Mouse (Mus musculus): Measurements from ENCODE around the gene Ints6l. TPM values are rescaled to one million over a fixed set of nuclear protein-coding genes. Genes with fewer than 3 reads are reported as not detected.

Ints6l gene
- total and polyA plus RNA-seq, 2 experiments, result 1.2 to 3.1 TPM

GRCm38 (mm10) chrX:56549506-56549905 is 94.8 kb downstream of the Ints6l start, which contains the start of gene Gm648:
Gene Gm648, minus strand, starts transcription at chrX:56549606.
- Histone ChIP-seq H3K9ac (ENCODE audit: low read depth, low read length) (no peak within 1 kb of the TSS), H3K79me2 (ENCODE audit: control insufficient read depth, insufficient read depth, low read length) (no peaks in the 10 kb centered on the region), H3K27ac (replicated peaks; ENCODE audit: insufficient read depth, low read depth, low read length) (no peak within 1 kb of the TSS), H3K27me3 (ENCODE audit: control insufficient read depth, insufficient read depth, low read length) (no peaks in the 10 kb centered on the region), H3K36me3 (ENCODE audit: control insufficient read depth, insufficient read depth, low read length) (no peaks in the 10 kb centered on the region), H3K4me1 (ENCODE audit: control insufficient read depth, insufficient read depth, low read length) (no peaks in the 10 kb centered on the region), H3K4me3 (ENCODE audit: insufficient read depth, low read depth, low read length) (no peak within 1 kb of the TSS)
- WGBS, result 87% methylated on average over 7 of the region's 7 CpGs
- DNase-seq (ENCODE audit: extremely low read depth, low read depth, low spot score), result no peak
- TF ChIP-seq POLR2A (IDR thresholded peaks at IDR 0.05; ENCODE audit: extremely low read depth, insufficient read depth, low read length) (no peak), CTCF (IDR thresholded peaks at IDR 0.05; ENCODE audit: low read depth, low read length) (no peak)

GRCm38 (mm10) chrX:56553584-56553983 is 98.9 kb downstream of the Ints6l start:
- 50% methylated on average over 3 of the region's 3 CpGs for whole genome bisulfite sequencing
- H3K27me3 ChIP-seq (ENCODE audit: control insufficient read depth, insufficient read depth, low read length), result no peaks in the 10 kb centered on the region
- H3K4me3 ChIP-seq (ENCODE audit: insufficient read depth, low read depth, low read length), result no peak overlapping the region
- no peak overlapping the region for H3K9ac ChIP-seq (ENCODE audit: low read depth, low read length)
- DNase-seq (ENCODE audit: extremely low read depth, low read depth, low spot score), result no peak
- no peaks in the 10 kb centered on the region for H3K4me1 ChIP-seq (ENCODE audit: control insufficient read depth, insufficient read depth, low read length)
- no peaks in the 10 kb centered on the region for H3K79me2 ChIP-seq (ENCODE audit: control insufficient read depth, insufficient read depth, low read length)
- no peak overlapping the region for H3K27ac ChIP-seq (replicated peaks; ENCODE audit: insufficient read depth, low read depth, low read length)
- H3K36me3 ChIP-seq (ENCODE audit: control insufficient read depth, insufficient read depth, low read length), result no peaks in the 10 kb centered on the region
- TF ChIP-seq CTCF (IDR thresholded peaks at IDR 0.05; ENCODE audit: low read depth, low read length) (no peak), POLR2A (IDR thresholded peaks at IDR 0.05; ENCODE audit: extremely low read depth, insufficient read depth, low read length) (no peak)

Other genes starting within 250 kb of the Ints6l start
- gene Gm773, start 242.0 kb upstream of the Ints6l start, total RNA-seq (2014; rRNA removed), result not detected in 2 replicates
- not detected in 2 replicates for gene Gm773, start 242.0 kb upstream of the Ints6l start, polyA plus RNA-seq (2012; rRNA removed)
- gene Zfp449, start 108.5 kb upstream of the Ints6l start, total RNA-seq (2014; rRNA removed), result 0.37 and 0.54 TPM in 2 replicates
- 0.04 and 0.10 TPM in 2 replicates for gene Zfp449, start 108.5 kb upstream of the Ints6l start, polyA plus RNA-seq (2012; rRNA removed)
- gene Smim10l2a, start 80.3 kb upstream of the Ints6l start, total RNA-seq (2014; rRNA removed), result 0.07 and 0.09 TPM in 2 replicates
- 0.05 and 0.12 TPM in 2 replicates for gene Smim10l2a, start 80.3 kb upstream of the Ints6l start, polyA plus RNA-seq (2012; rRNA removed)
- gene Gm2174, start 6.9 kb upstream of the Ints6l start, total RNA-seq (2014; rRNA removed), result not detected in 2 replicates
- not detected in 2 replicates for gene Gm2174, start 6.9 kb upstream of the Ints6l start, polyA plus RNA-seq (2012; rRNA removed)
- gene Gm10477, start 69.9 kb downstream of the Ints6l start, total RNA-seq (2014; rRNA removed), result not detected in 2 replicates
- not detected in 2 replicates for gene Gm10477, start 69.9 kb downstream of the Ints6l start, polyA plus RNA-seq (2012; rRNA removed)
- gene Gm648, start 94.7 kb downstream of the Ints6l start, total RNA-seq (2014; rRNA removed), result not detected in 2 replicates
- gene Gm648, start 94.7 kb downstream of the Ints6l start, polyA plus RNA-seq (2012; rRNA removed), result not detected in 2 replicates
- 12.5 and 14.8 TPM in 2 replicates for gene Mmgt1, start 143.2 kb downstream of the Ints6l start, total RNA-seq (2014; rRNA removed)
- gene Mmgt1, start 143.2 kb downstream of the Ints6l start, polyA plus RNA-seq (2012; rRNA removed), result 4.3 and 4.6 TPM in 2 replicates
- gene Slc9a6, start 154.9 kb downstream of the Ints6l start, total RNA-seq (2014; rRNA removed), result 7.8 and 11.1 TPM in 2 replicates
- gene Slc9a6, start 154.9 kb downstream of the Ints6l start, polyA plus RNA-seq (2012; rRNA removed), result 11.2 and 11.5 TPM in 2 replicates

All from liver, adult 2 months (tissue).